Mouse (Mus musculus): ENCODE data around the gene Nsun7. TPM values are rescaled to one million over a fixed set of nuclear protein-coding genes. Genes with fewer than 3 reads are reported as not detected.
"Not testable (repeated sequence)": the region's sequence is repeated elsewhere in the genome, so short reads cannot be mapped to it uniquely, and the experiment has no call there.

Nsun7 gene
- total RNA-seq (2021): 1 to 10 TPM; 3.1 to 8.2 TPM

DNA sequence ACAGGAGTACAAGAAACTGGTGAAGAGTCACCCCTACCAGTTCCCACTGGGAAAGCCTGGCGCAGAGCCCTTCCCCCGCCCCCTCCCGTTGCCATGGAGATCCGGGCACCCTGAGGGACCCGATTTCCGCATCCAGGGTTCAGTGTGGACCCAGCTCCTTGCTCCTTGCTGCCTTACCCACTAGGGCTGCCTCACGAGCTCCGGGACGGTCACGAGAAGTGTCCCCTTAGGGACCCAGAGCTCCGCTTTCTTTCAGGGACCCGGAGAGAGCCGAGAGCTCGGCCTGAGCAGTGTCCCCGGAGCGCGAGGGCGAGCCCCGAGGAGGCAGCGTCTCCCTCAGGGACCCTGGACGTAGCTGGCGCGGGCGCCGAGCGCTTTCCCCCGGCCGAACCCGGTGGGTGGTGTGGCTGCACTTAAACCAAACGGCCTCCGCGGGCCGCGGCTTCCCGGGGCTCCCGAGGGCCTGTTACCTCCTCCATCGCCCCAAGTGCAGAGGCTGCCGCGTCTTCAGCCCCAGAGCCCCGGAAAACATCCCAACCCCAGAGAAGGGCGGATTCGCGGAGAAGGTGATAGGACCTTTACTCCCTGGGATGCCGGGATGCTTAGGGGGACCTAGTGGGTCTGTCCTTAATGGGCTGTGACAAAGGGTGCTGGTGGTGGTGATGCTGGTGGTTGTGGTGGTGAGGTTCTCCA, at the start of gene Nsun7:
Gene Nsun7 (plus strand): TSS at position 142 of the 693 bp plus-strand sequence.
- intact Hi-C loops (cut with DNase I): loop anchor here (5.0 to 10.0 kb wide), 3 partner anchors 67 to 415 kb away; partner anchors contain the start of gene Uchl1
- DNase-seq (ENCODE audit: low spot score in 2 of 2): peak; percentile 73 to 79

DNA sequence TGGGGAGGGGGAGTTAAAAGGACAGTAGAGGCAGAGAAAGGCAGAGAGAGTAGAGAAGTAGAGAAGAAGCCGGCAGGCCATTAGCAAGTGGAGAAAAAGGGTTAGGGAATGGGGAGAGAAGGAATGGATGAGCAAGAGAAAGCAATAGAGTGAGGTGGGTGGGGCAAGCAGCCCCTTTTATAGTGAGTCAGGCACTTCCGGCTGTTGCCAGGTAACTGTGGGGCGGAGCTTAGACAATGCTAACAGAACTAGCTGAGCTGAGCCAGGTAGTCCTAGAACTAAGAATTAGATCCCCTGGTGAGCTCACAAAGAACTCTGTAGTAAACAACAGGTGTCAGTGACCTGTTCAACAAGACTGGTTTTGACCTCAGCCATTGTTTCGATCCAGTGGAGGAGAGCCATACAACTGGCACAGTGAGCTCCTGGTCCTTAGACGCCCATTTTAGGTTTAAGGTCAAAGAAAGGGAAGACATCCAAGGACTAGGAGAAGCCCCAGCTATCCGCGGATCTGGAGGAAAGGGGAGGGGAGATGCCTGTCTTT, 45.2 kb upstream of the Nsun7 start:
- intact Hi-C loops (cut with DNase I): no loop called here
- DNase-seq (ENCODE audit: low spot score in 2 of 2): no peak

GRCm38 (mm10) chr5:66215569-66216277, 44.0 kb upstream of the Nsun7 start:
- intact Hi-C loops (cut with DNase I): no loop called here
- no peak for DNase-seq (ENCODE audit: low spot score in 2 of 2)

DNA sequence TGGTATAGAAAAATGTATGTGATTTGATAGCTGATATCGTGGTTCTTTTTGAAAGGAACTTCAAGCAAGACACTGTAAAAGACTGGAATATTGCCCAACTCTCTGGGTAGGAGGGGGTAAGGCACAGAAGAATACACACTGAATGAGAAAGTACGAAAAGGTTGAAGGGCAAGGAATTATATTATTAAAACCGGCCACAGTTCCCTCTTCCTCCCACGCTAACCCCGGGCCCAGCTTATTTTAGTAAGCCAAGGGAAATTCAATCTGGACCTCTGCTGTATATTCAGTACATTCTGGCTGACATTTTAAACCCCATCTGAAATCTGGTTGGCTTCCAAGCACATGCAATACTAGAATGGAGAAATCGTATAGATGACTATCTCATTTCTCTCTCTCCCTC, 40.0 kb upstream of the Nsun7 start:
- no peak for DNase-seq (ENCODE audit: low spot score in 2 of 2)
- intact Hi-C loops (cut with DNase I): no loop called here

- intact Hi-C loops (cut with DNase I): no loop called here
- no peak for DNase-seq (ENCODE audit: low spot score in 2 of 2)
These were observed 39.1 kb upstream of the Nsun7 start for GRCm38 (mm10) chr5:66220620-66221019.

- DNase-seq (ENCODE audit: low spot score in 2 of 2): no peak
- intact Hi-C loops (cut with DNase I): no loop called here
These were observed 36.8 kb upstream of the Nsun7 start for GRCm38 (mm10) chr5:66222916-66223315.

DNA sequence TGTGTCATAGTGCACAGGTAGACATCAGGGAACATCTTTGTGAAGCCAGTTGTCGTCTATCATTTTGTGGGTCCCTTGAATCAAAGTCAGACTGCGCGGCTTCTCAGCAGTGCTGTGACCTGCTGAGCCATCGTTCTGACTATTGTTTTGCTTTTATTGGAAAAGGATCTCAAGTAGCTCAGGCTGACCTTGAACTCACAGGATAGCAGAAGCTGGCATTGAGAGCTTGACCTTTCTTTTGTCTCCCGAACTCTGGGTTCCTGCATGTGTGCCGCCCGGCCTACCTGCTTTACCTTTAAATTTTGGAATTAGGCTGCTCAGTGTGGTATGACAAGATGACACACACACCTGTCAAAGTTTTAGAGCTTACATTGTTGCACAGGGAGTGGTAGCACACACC, 33.2 kb upstream of the Nsun7 start:
- intact Hi-C loops (cut with DNase I): no loop called here

GRCm38 (mm10) chr5:66231660-66232269, 27.9 kb upstream of the Nsun7 start:
- DNase-seq (ENCODE audit: low spot score in 2 of 2): no peak
- intact Hi-C loops (cut with DNase I): loop anchor here (10.0 kb wide), 1 partner anchor 147 kb away; no protein-coding TSS in a partner anchor

More for the DNA sequence above, 33.2 kb upstream of the Nsun7 start:
- DNase-seq (ENCODE audit: low spot score in 2 of 2): no peak

- no peak for DNase-seq (ENCODE audit: low spot score in 2 of 2)
- intact Hi-C loops (cut with DNase I): loop anchor here (10.0 kb wide), 1 partner anchor 148 kb away; no protein-coding TSS in a partner anchor
These were observed 27.2 kb upstream of the Nsun7 start for GRCm38 (mm10) chr5:66232456-66232855.

DNA sequence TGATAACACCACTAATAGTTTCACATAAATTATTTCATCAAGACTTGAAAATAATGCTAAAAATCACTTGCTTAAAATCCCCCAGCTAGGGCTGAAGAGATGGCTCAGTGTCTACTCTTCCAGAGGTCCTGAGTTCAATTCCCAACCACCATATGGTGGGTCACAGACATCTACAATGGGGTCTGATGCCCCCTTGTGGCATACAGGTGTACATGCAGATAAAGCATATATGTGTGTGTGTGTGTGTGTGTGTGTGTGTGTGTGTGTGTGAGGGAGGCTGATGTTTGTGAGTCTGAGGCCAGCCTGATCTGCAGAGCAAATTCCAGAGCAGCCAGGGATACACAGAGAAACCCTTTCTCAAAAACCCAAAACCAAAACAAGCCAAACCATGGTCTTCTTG, 17.8 kb upstream of the Nsun7 start:
- intact Hi-C loops (cut with DNase I): no loop called here
- no peak for DNase-seq (ENCODE audit: low spot score in 2 of 2)

GRCm38 (mm10) chr5:66243467-66243866, 16.2 kb upstream of the Nsun7 start:
- no peak for DNase-seq (ENCODE audit: low spot score in 2 of 2)
- intact Hi-C loops (cut with DNase I): no loop called here

DNA sequence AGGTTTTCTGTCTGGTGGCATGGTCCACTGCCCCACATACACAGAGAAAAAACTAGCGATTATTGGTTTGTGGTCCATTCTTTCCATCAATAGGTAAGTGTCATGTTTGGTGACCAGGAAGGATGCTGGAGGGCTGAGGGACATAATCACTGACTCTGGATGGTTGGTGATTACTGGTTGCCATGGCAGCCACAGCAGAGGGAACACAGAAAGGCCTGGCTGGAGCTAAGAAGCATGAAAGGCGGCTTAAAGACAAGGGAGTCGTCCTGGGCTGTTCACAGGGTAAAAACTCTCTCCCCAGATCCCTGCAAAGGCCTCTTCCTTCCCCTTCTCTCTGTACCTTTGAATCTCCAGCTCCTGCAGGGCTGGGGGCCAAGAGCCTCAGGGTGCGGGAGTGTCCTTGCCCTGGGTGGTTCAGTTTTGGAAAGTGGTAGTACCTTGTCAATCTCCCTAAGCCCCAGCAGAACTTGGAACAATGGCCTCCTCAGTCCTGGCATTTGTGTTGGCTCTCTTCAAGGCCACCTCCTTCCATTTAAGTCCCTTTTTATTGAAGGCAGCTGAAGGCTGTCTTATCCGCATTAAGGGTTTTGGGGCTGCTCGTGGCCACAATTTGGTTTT, 15.5 kb upstream of the Nsun7 start:
- no peak for DNase-seq (ENCODE audit: low spot score in 2 of 2)
- intact Hi-C loops (cut with DNase I): no loop called here

- intact Hi-C loops (cut with DNase I): no loop called here
These were observed 13.7 kb upstream of the Nsun7 start for GRCm38 (mm10) chr5:66245958-66246497.

DNA sequence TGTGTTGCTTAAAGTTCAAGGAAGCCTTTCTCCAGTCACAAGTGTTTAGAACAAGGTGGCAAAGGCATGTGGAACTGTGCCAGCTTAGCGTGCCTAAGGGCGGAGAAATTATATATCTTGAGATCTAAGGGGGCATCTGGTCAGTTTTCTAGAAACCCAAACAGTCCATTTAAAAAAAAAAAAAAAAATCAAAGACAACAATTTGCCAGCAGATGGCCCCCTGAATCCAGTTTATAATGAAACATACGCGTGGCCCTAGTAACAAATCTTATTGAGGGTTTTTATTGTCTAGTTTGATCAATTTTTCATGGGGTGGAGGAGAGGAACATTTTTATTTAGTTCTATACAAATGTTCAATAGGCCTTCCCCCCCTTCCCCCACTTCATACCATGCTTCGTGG, 6.5 kb upstream of the Nsun7 start:
- intact Hi-C loops (cut with DNase I): loop anchor here (10.0 kb wide), 1 partner anchor 422 kb away; the partner anchor contains the start of gene Uchl1
- DNase-seq (ENCODE audit: low spot score in 2 of 2): no peak

More at GRCm38 (mm10) chr5:66245958-66246497, 13.7 kb upstream of the Nsun7 start:
- DNase-seq (ENCODE audit: low spot score in 2 of 2): no peak

- intact Hi-C loops (cut with DNase I): loop anchor here (10.0 kb wide), 1 partner anchor 420 kb away; the partner anchor contains the start of gene Uchl1
- no peak for DNase-seq (ENCODE audit: low spot score in 2 of 2)
These were observed 4.7 kb upstream of the Nsun7 start for GRCm38 (mm10) chr5:66255044-66255443.

DNA sequence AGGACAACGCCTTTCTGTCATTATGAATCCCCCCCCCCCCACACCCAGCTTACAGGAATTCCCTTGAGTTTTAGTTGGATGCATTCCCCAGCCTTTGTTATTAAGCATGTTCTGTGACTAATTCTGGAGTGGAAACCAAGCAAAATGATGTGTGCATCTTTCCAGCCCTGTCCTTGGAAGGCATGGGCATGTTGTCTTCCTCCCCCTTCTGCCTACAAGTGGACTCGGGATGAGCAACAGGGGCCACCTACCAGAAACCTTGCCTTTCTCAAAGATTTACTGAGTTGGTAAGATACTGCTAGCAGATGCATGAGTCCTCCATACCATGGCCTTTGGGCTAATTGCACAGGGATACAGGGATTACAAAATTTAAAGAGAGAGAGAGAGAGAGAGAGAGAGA, 697 bp upstream of the Nsun7 start:
- DNase-seq (ENCODE audit: low spot score in 2 of 2): no peak
- intact Hi-C loops (cut with DNase I): loop anchor here (10.0 kb wide), 1 partner anchor 416 kb away; the partner anchor contains the start of gene Uchl1

DNA sequence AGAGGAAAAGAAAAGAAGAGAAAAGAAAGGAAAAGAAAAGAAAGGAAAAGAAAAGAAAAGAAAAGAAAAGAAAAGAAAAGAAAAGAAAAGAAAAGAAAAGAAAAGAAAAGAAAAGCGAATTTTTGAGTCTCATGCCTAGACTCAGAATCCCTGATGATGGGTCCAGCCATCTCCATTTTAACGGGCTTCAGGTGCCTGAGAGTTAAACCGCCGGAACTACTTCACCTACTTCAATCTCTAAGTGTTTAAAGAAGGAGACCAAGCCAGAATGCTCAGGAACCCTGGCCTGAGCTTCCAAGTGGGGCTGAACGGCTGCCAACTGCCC, 304 bp upstream of the Nsun7 start:
- not testable (repeated sequence) for DNase-seq (ENCODE audit: low spot score in 2 of 2)
- intact Hi-C loops (cut with DNase I): loop anchor here (10.0 kb wide), 1 partner anchor 415 kb away; the partner anchor contains the start of gene Uchl1

GRCm38 (mm10) chr5:66262475-66262874, 2.8 kb downstream of the Nsun7 start:
- DNase-seq (ENCODE audit: low spot score in 2 of 2): no peak
- intact Hi-C loops (cut with DNase I): loop anchor here (5.0 kb wide), 2 partner anchors 65 to 105 kb away; no protein-coding TSS in a partner anchor

GRCm38 (mm10) chr5:66263398-66263797, 3.7 kb downstream of the Nsun7 start:
- intact Hi-C loops (cut with DNase I): loop anchor here (5.0 kb wide), 2 partner anchors 64 to 104 kb away; no protein-coding TSS in a partner anchor
- DNase-seq (ENCODE audit: low spot score in 2 of 2): no peak
